Mouse (Mus musculus) olfactory bulb, adult 2 months (tissue): ENCODE measurements around the gene Swsap1.

ENCODE experiments used
- CTCF ChIP-seq: fragments of 200-500 bp; IDR thresholded peaks from 2 replicates; pipeline ENCODE4 v1.5.1; 2012; ENCODE audit warnings: low read depth, mild to moderate bottlenecking, low read length, moderate library complexity; ENCODE audit not compliant: insufficient read depth
- POLR2A ChIP-seq: fragments of 200-500 bp; IDR thresholded peaks from 2 replicates; pipeline ENCODE4 v1.6.1; 2012; ENCODE audit warnings: mild to moderate bottlenecking, low read depth, low read length, moderate library complexity; ENCODE audit not compliant: insufficient read depth

DNA sequence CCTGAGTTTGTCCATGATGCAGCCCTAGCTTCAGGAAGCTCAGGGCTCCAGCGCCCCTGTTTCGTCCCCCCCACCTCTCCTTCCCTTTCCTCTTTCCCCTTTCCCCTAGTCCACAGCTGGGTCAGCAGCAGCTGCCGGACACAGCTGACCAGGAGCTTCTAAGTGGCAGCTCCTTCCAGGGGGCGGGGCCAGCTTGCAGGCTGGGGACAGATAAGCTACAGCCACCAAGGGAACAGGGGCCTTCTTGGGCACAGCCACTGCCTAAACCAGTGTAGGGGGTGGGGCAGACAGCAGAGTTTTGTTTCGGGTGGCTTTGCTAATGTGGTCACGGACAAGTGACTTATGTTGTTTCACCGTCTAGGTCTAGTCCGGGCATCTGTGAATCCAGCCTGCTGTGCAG lies 7.9 kb downstream of the Swsap1 start, which contains the start of gene Epor:
- no peak for TF ChIP-seq CTCF
- no peak for TF ChIP-seq POLR2A
